Mouse (Mus musculus): Measurements from ENCODE around the gene Rnf213.
"Not testable (repeated sequence)": the region's sequence is repeated elsewhere in the genome, so short reads cannot be mapped to it uniquely, and the experiment has no call there.

Gene Rnf213

GRCm38 (mm10) chr11:119392800-119393482 is at the start of gene Rnf213:
TSS of gene Rnf213 (plus strand) at chr11:119393100.
- DNase-seq (ENCODE audit: low spot score), result peak; percentile 53

- DNase-seq (ENCODE audit: low spot score), result no peak
These were observed 48.7 kb upstream of the Rnf213 start for GRCm38 (mm10) chr11:119344178-119344577.

- DNase-seq (ENCODE audit: low spot score), result no peak
These were observed 48.0 kb upstream of the Rnf213 start for GRCm38 (mm10) chr11:119344865-119345264.

- DNase-seq (ENCODE audit: low spot score), result no peak
These were observed 45.8 kb upstream of the Rnf213 start for GRCm38 (mm10) chr11:119347125-119347524.

- no peak for DNase-seq (ENCODE audit: low spot score)
These were observed 40.8 kb upstream of the Rnf213 start for GRCm38 (mm10) chr11:119352113-119352512.

- no peak for DNase-seq (ENCODE audit: low spot score)
These were observed 39.0 kb upstream of the Rnf213 start for GRCm38 (mm10) chr11:119353946-119354345.

GRCm38 (mm10) chr11:119354798-119355442 is 38.0 kb upstream of the Rnf213 start:
- peak; percentile 33 for DNase-seq (ENCODE audit: low spot score)

- peak; percentile 90 for DNase-seq (ENCODE audit: low spot score)
These were observed 37.2 kb upstream of the Rnf213 start, which contains the start of the genes Sgsh and Slc26a11 for GRCm38 (mm10) chr11:119355443-119356385. TSS of gene Sgsh (minus strand) at chr11:119355536. TSS of gene Slc26a11 (plus strand) at chr11:119355557.

- no peak for DNase-seq (ENCODE audit: low spot score)
These were observed 33.8 kb upstream of the Rnf213 start for GRCm38 (mm10) chr11:119359089-119359488.

- no peak for DNase-seq (ENCODE audit: low spot score)
These were observed 29.9 kb upstream of the Rnf213 start for GRCm38 (mm10) chr11:119362769-119363533.

- DNase-seq (ENCODE audit: low spot score), result peak; percentile 63
These were observed 29.3 kb upstream of the Rnf213 start for GRCm38 (mm10) chr11:119363534-119364145.

GRCm38 (mm10) chr11:119375425-119375824 is 17.5 kb upstream of the Rnf213 start:
- DNase-seq (ENCODE audit: low spot score), result no peak

GRCm38 (mm10) chr11:119377326-119377725 is 15.6 kb upstream of the Rnf213 start:
- DNase-seq (ENCODE audit: low spot score), result no peak

- no peak for DNase-seq (ENCODE audit: low spot score)
These were observed 14.3 kb upstream of the Rnf213 start for GRCm38 (mm10) chr11:119378551-119378950.

- DNase-seq (ENCODE audit: low spot score), result no peak
These were observed 11.1 kb upstream of the Rnf213 start for GRCm38 (mm10) chr11:119381631-119382337.

GRCm38 (mm10) chr11:119382338-119382850 is 10.5 kb upstream of the Rnf213 start:
- no peak for DNase-seq (ENCODE audit: low spot score)

GRCm38 (mm10) chr11:119384904-119385303 is 8.0 kb upstream of the Rnf213 start:
- DNase-seq (ENCODE audit: low spot score), result no peak

- no peak for DNase-seq (ENCODE audit: low spot score)
These were observed 6.6 kb upstream of the Rnf213 start for GRCm38 (mm10) chr11:119386306-119386705.

GRCm38 (mm10) chr11:119387273-119387672 is 5.6 kb upstream of the Rnf213 start:
- not testable (repeated sequence) for DNase-seq (ENCODE audit: low spot score)

GRCm38 (mm10) chr11:119389851-119390270 is 3.0 kb upstream of the Rnf213 start:
- peak; percentile 81 for DNase-seq (ENCODE audit: low spot score)

Data from urinary bladder, postnatal 25 days (tissue).